Mouse (Mus musculus) heart, adult 2 months (tissue): ENCODE measurements around the gene 2010300C02Rik. TPM values are rescaled to one million over a fixed set of nuclear protein-coding genes. Genes with fewer than 3 reads are reported as not detected.

Source experiments
- DNase-seq, 2 experiments: peaks; one replicate each; pipeline ENCODE4 v3.0.0; 2021
- H3K27ac ChIP-seq: fragments of 200-600 bp; 2 replicates; pipeline ENCODE4 v1.8.1; 2022
- H3K27me3 ChIP-seq: fragments of 200-500 bp; 2 replicates; pipeline ENCODE4 v1.6.1; 2012; ENCODE audit warnings: mild to moderate bottlenecking, low read length, inconsistent platforms, mixed read lengths; ENCODE audit not compliant: control insufficient read depth, insufficient read depth
- H3K36me3 ChIP-seq: fragments of 200-500 bp; 2 replicates; pipeline ENCODE4 v1.6.1; 2012; ENCODE audit warnings: low read length, inconsistent platforms; ENCODE audit not compliant: control insufficient read depth, insufficient read depth
- H3K4me1 ChIP-seq: fragments of 200-500 bp; 2 replicates; pipeline ENCODE4 v1.6.1; 2011; ENCODE audit warnings: low read length; ENCODE audit not compliant: control insufficient read depth, insufficient read depth
- H3K4me3 ChIP-seq: fragments of 200-600 bp; 2 replicates; pipeline ENCODE4 v1.8.1; 2022
- H3K79me2 ChIP-seq: fragments of 200-500 bp; replicated peaks from 2 replicates; pipeline ENCODE4 v1.6.1; 2012; ENCODE audit warnings: mild to moderate bottlenecking, inconsistent platforms, low read length, moderate library complexity, mixed read lengths; ENCODE audit not compliant: control insufficient read depth, insufficient read depth
- H3K9ac ChIP-seq: fragments of 200-500 bp; 2 replicates; pipeline ENCODE4 v1.6.1; 2012; ENCODE audit warnings: low read depth, mild to moderate bottlenecking, control low read depth, inconsistent platforms, low read length, mixed read lengths
- CTCF ChIP-seq: fragments of 200-600 bp; IDR thresholded peaks from 2 replicates; pipeline ENCODE4 v1.8.1; 2022; ENCODE audit warnings: antibody characterized with exemption, mild to moderate bottlenecking, moderate library complexity
- EP300 ChIP-seq: fragments of 200-500 bp; IDR thresholded peaks from 2 replicates; pipeline ENCODE4 v1.6.1; 2011; ENCODE audit warnings: low read depth, low read length, control low read depth; ENCODE audit not compliant: insufficient read depth
- POLR2A ChIP-seq: fragments of 200-500 bp; IDR thresholded peaks from 2 replicates; pipeline ENCODE4 v1.6.1; 2011; ENCODE audit warnings: mild to moderate bottlenecking, low read depth, low read length, control low read depth; ENCODE audit not compliant: insufficient read depth
- WGBS: fragments of 180-500 bp; shearing (Covaris S2); methylation state at CpG from one replicate; pipeline ENCODE4 v1.1.7; 2018; 5-methylcytosine and 5-hydroxymethylcytosine counted together
- intact Hi-C: fragments of 180-260 bp; cut with DNase I; formaldehyde crosslinking; loops from one replicate; pipeline ENCODE4 v1.15.1; 2025
- long read RNA-seq: library from polyadenylated mRNA; stranded (forward); transcript quantifications from one replicate; pipeline ENCODE4 v2.0.0, GENCODE M21; 2021
- polyA plus RNA-seq: library from polyadenylated mRNA; depleted of rRNA; stranded (reverse); fragments of >200 nt; gene quantifications from 2 replicates; pipeline ENCODE4 v1.2.3, GENCODE M21; 2012; rRNA removed
- total RNA-seq, 2 experiments: library from RNA; stranded (reverse); gene quantifications; 2 replicates each; pipeline ENCODE4 v1.2.3; 2021

2010300C02Rik gene
- under 1 TPM; 0.55 to 0.60 TPM for total RNA-seq
- 0.91 and 1.1 TPM in 2 replicates for polyA plus RNA-seq
- long read RNA-seq, full-length matches to known transcripts = 1 of 1 reads
- long read RNA-seq, partial matches to known transcripts = 0 of 1 reads
- long read RNA-seq, other reads (novel, unspliced or antisense) = 0 of 1 reads

- intact Hi-C loops = no loop called here
- DNase-seq = peak; percentile 53
These were observed at the start of gene 2010300C02Rik for GRCm38 (mm10) chr1:37719761-37720640. Gene 2010300C02Rik (minus strand): TSS chr1:37720085.

GRCm38 (mm10) chr1:37759407-37759806 is 39.5 kb upstream of the 2010300C02Rik start:
- Histone ChIP-seq H3K27ac (no peak overlapping the region), H3K9ac (no peak overlapping the region), H3K4me3 (no peak overlapping the region), H3K79me2 (no peaks in the 10 kb centered on the region), H3K36me3 (no peaks in the 10 kb centered on the region), H3K4me1 (no peaks in the 10 kb centered on the region), H3K27me3 (no peaks in the 10 kb centered on the region)
- DNase-seq = no peak
- intact Hi-C loops = no loop called here
- TF ChIP-seq CTCF (peak; percentile 33), POLR2A (no peak), EP300 (no peak)

More at GRCm38 (mm10) chr1:37719761-37720640, at the start of gene 2010300C02Rik:
- no peaks in the 10 kb centered on the region; the same call in 1 of the 2 replicates for H3K4me1 ChIP-seq
- H3K27ac ChIP-seq = no peak within 1 kb of the TSS
- no peaks in the 10 kb centered on the region for H3K36me3 ChIP-seq
- H3K79me2 ChIP-seq = no peaks in the 10 kb centered on the region
- peak within 1 kb of the TSS; percentile 40 for H3K9ac ChIP-seq
- TF ChIP-seq EP300 (no peak), CTCF (peak; percentile 50)
- 0 out of 2 replicates have a peak, but pooled peaks cover 1% of the 10 kb centered on the region for H3K27me3 ChIP-seq
- peak within 1 kb of the TSS; percentile 50 for H3K4me3 ChIP-seq
- 2% methylated on average over 66 of the region's 69 CpGs for WGBS

- intact Hi-C loops = no loop called here
- no peaks in the 10 kb centered on the region for H3K4me1 ChIP-seq
- H3K27me3 ChIP-seq = no peaks in the 10 kb centered on the region
- TF ChIP-seq CTCF (no peak), POLR2A (no peak), EP300 (no peak)
- no peak overlapping the region for H3K9ac ChIP-seq
- H3K79me2 ChIP-seq = no peaks in the 10 kb centered on the region
- H3K36me3 ChIP-seq = no peaks in the 10 kb centered on the region
- no peak overlapping the region for H3K27ac ChIP-seq
- DNase-seq = no peak
- 52% methylated on average over 9 of the region's 9 CpGs for WGBS
- H3K4me3 ChIP-seq = no peak overlapping the region
These were observed 24.9 kb upstream of the 2010300C02Rik start for GRCm38 (mm10) chr1:37744650-37745259.

- DNase-seq = no peak
- no peaks in the 10 kb centered on the region for H3K36me3 ChIP-seq
- no peaks in the 10 kb centered on the region for H3K79me2 ChIP-seq
- TF ChIP-seq EP300 (no peak), POLR2A (no peak), CTCF (no peak)
- no peaks in the 10 kb centered on the region for H3K27me3 ChIP-seq
- no peaks in the 10 kb centered on the region for H3K4me1 ChIP-seq
- intact Hi-C loops = no loop called here
- WGBS = 70% methylated on average over 14 of the region's 14 CpGs
- H3K9ac ChIP-seq = no peak overlapping the region
- H3K4me3 ChIP-seq = no peak overlapping the region
- no peak overlapping the region for H3K27ac ChIP-seq
These were observed 22.9 kb upstream of the 2010300C02Rik start for GRCm38 (mm10) chr1:37742602-37743270.

GRCm38 (mm10) chr1:37742126-37742525 is 22.2 kb upstream of the 2010300C02Rik start:
- WGBS = 88% methylated on average over 11 of the region's 11 CpGs
- intact Hi-C loops = no loop called here
- no peaks in the 10 kb centered on the region for H3K36me3 ChIP-seq
- no peaks in the 10 kb centered on the region for H3K79me2 ChIP-seq
- no peak overlapping the region for H3K27ac ChIP-seq
- H3K4me3 ChIP-seq = no peak overlapping the region
- H3K4me1 ChIP-seq = no peaks in the 10 kb centered on the region
- H3K9ac ChIP-seq = no peak overlapping the region
- no peak for DNase-seq
- H3K27me3 ChIP-seq = no peaks in the 10 kb centered on the region
- TF ChIP-seq EP300 (no peak), POLR2A (no peak), CTCF (no peak)
